ENCODE assay signal across 9 mouse cellular contexts in genomic region chr1:132334178-132334801, GRCm38 (mm10). TPM values are rescaled to one million over a fixed set of nuclear protein-coding genes. Genes with fewer than 3 reads are reported as not detected.
A peak's percentile ranks its signal among the peaks of the same experiment; 100 is the strongest.
DNase-seq lines count a peak whose midpoint lies in the region; ATAC-seq and TF ChIP-seq lines count a peak whose summit lies in the region.
"Had no signal": no experiment of that assay in that cellular context is flagged by ENCODE, and none has a peak within 500 bp of the region (broad histone marks: within the 10 kb centered on the region; RNA-seq: fewer than 3 reads in every experiment).

No protein-coding gene starts in this region.

- H3K9ac ChIP-seq in lung, postnatal 0 days (replicated peaks; ENCODE audit: low read depth): no peak overlapping the region
- H3K9ac ChIP-seq in forebrain, embryonic 13.5 days: no peak overlapping the region
- 0 out of 2 replicates have a peak overlapping the region, but pooled peaks have one; percentile 16 for H3K9ac ChIP-seq in limb, embryonic 14.5 days (ENCODE audit: low read depth, low read length, severe bottlenecking)
- no peak overlapping the region for H3K9ac ChIP-seq in stomach, embryonic 14.5 days (replicated peaks; ENCODE audit: low read depth, low read length)

- H3K36me3 ChIP-seq in lung, postnatal 0 days (ENCODE audit: insufficient read depth, low read length): peaks cover 26% of the 10 kb centered on the region
- H3K36me3 ChIP-seq in forebrain, embryonic 13.5 days (ENCODE audit: poor library complexity, severe bottlenecking): peaks cover 39% of the 10 kb centered on the region
- H3K36me3 ChIP-seq in limb, embryonic 14.5 days (ENCODE audit: control insufficient read depth, insufficient read depth, low read length): no peaks in the 10 kb centered on the region
- H3K36me3 ChIP-seq in stomach, embryonic 14.5 days (ENCODE audit: control insufficient read depth, insufficient read depth, low read length): no peaks in the 10 kb centered on the region

- H3K4me1 ChIP-seq in lung, postnatal 0 days (ENCODE audit: insufficient read depth, low read depth, low read length): peaks cover 35% of the 10 kb centered on the region
- H3K4me1 ChIP-seq in forebrain, embryonic 13.5 days: peaks cover 51% of the 10 kb centered on the region
- peaks cover 12% of the 10 kb centered on the region for H3K4me1 ChIP-seq in limb, embryonic 14.5 days (ENCODE audit: control insufficient read depth, insufficient read depth, low read length)
- H3K4me1 ChIP-seq in stomach, embryonic 14.5 days (ENCODE audit: control insufficient read depth, insufficient read depth, low read length): peaks cover 21% of the 10 kb centered on the region

- no peak for TF ChIP-seq POLR2A in limb, embryonic 14.5 days (IDR thresholded peaks at IDR 0.05; ENCODE audit: borderline replicate concordance, extremely low read depth, insufficient read depth, insufficient read length)

- TF ChIP-seq EP300 in lung, postnatal 0 days (IDR thresholded peaks at IDR 0.05): no peak

- DNase-seq in lung, postnatal 0 days (ENCODE audit: low spot score): no peak
- no peak for DNase-seq in lung, postnatal 10 days
- no peak for DNase-seq in limb, embryonic 14.5 days (ENCODE audit: low spot score)
- no peak for DNase-seq in adrenal gland, adult (ENCODE audit: inconsistent age in 2 of 2, low spot score in 1 of 2)
- DNase-seq in gastrocnemius, postnatal 36 days: no peak
- DNase-seq in frontal cortex, postnatal 10 days (ENCODE audit: low spot score in 2 of 2): no peak
- DNase-seq: right cerebral cortex, postnatal 25 days had no signal

- no peaks in the 10 kb centered on the region for H3K9me3 ChIP-seq in lung, postnatal 0 days (ENCODE audit: low read length)
- H3K9me3 ChIP-seq in forebrain, embryonic 13.5 days (replicated peaks): no peaks in the 10 kb centered on the region
- H3K9me3 ChIP-seq in limb, embryonic 14.5 days (ENCODE audit: control insufficient read depth, low read length): no peaks in the 10 kb centered on the region
- no peaks in the 10 kb centered on the region for H3K9me3 ChIP-seq in stomach, embryonic 14.5 days (ENCODE audit: control insufficient read depth, low read depth, low read length)

- no peak for TF ChIP-seq CTCF in lung, postnatal 0 days (IDR thresholded peaks at IDR 0.05)

- intact Hi-C loops in gastrocnemius, postnatal 36 days (cut with DNase I): no loop called here

- H3K4me2 ChIP-seq in lung, postnatal 0 days (replicated peaks; ENCODE audit: low read depth, low read length): no peak overlapping the region
- H3K4me2 ChIP-seq in forebrain, embryonic 13.5 days: peak overlapping the region; percentile 17; the same call in 1 of the 2 replicates
- no peak overlapping the region for H3K4me2 ChIP-seq in limb, embryonic 14.5 days (replicated peaks; ENCODE audit: low read depth, low read length, severe bottlenecking)
- no peak overlapping the region for H3K4me2 ChIP-seq in stomach, embryonic 14.5 days (replicated peaks; ENCODE audit: low read depth, low read length)

- peak; percentile 6; the same call in 1 of the 2 replicates for ATAC-seq in lung, postnatal 0 days
- 0 out of 2 replicates have a peak, but pooled peaks have one; percentile 25 for ATAC-seq in forebrain, embryonic 13.5 days
- ATAC-seq in limb, embryonic 14.5 days (ENCODE audit: low FRiP score, low read depth): no peak
- ATAC-seq in stomach, embryonic 14.5 days (ENCODE audit: insufficient number of reproducible peaks, insufficient read depth, low FRiP score, low read depth): 0 out of 2 replicates have a peak, but pooled peaks have one; percentile 3

- H3K27me3 ChIP-seq in lung, postnatal 0 days (replicated peaks; ENCODE audit: insufficient read depth, low read length): no peaks in the 10 kb centered on the region
- no peaks in the 10 kb centered on the region for H3K27me3 ChIP-seq in forebrain, embryonic 13.5 days
- H3K27me3 ChIP-seq in limb, embryonic 14.5 days (ENCODE audit: control insufficient read depth, insufficient read depth, low read length): no peaks in the 10 kb centered on the region
- no peaks in the 10 kb centered on the region for H3K27me3 ChIP-seq in stomach, embryonic 14.5 days (ENCODE audit: control insufficient read depth, insufficient read depth, low read length)

- H3K4me3 ChIP-seq in lung, postnatal 0 days (ENCODE audit: low read depth, low read length): no peak overlapping the region
- H3K4me3 ChIP-seq in forebrain, embryonic 13.5 days: no peak overlapping the region
- H3K4me3 ChIP-seq in limb, embryonic 14.5 days (replicated peaks; ENCODE audit: low read length): no peak overlapping the region
- H3K4me3 ChIP-seq in stomach, embryonic 14.5 days (ENCODE audit: low read depth, low read length): no peak overlapping the region

- 20% methylated on average over 6 of the region's 6 CpGs for WGBS in lung, postnatal 0 days
- 16% methylated on average over 6 of the region's 6 CpGs for WGBS in forebrain, embryonic 13.5 days
- 27% methylated on average over 6 of the region's 6 CpGs for WGBS in limb, embryonic 14.5 days
- WGBS in stomach, embryonic 14.5 days: 30% methylated on average over 6 of the region's 6 CpGs

- H3K27ac ChIP-seq in lung, postnatal 0 days (ENCODE audit: low read length): peak overlapping the region; percentile 65
- H3K27ac ChIP-seq in forebrain, embryonic 13.5 days: peak overlapping the region; percentile 89
- H3K27ac ChIP-seq in limb, embryonic 14.5 days (replicated peaks; ENCODE audit: low read depth, low read length): no peak overlapping the region; the same call in 1 of the 2 replicates
- H3K27ac ChIP-seq in stomach, embryonic 14.5 days (ENCODE audit: low read length): peak overlapping the region; percentile 59; the same call in 1 of the 2 replicates

RNA-seq across cellular contexts. Expression of gene Nuak2, which starts 18.4 kb away (rescaled TPM):
- polyA plus RNA-seq in lung, postnatal 0 days (2015; fragmentation: Nextera tagmentation; extraction: Ambion mirVana): 11.9 and 12.1 TPM in 2 replicates
- polyA plus RNA-seq in forebrain, embryonic 13.5 days (2015; fragmentation: Nextera tagmentation; extraction: Ambion mirVana): 28.8 and 36.5 TPM in 2 replicates
- 1.7 and 2.2 TPM in 2 replicates for polyA plus RNA-seq in limb, embryonic 14.5 days (2012; rRNA removed)
- polyA plus RNA-seq in limb, embryonic 14.5 days (2014; fragmentation: Nextera tagmentation; extraction: Ambion mirVana): 3.3 and 3.4 TPM in 2 replicates
- 4.2 and 4.5 TPM in 2 replicates for polyA plus RNA-seq in stomach, embryonic 14.5 days (2014; fragmentation: Nextera tagmentation; extraction: Ambion mirVana)
- total RNA-seq in gastrocnemius, postnatal 36 days (2021): under 1 TPM; 0.59 to 0.99 TPM

RNA-seq across cellular contexts. Expression of gene Klhdc8a, which starts 35.9 kb away (rescaled TPM):
- polyA plus RNA-seq in lung, postnatal 0 days (2015; fragmentation: Nextera tagmentation; extraction: Ambion mirVana): 4.1 and 4.4 TPM in 2 replicates
- 1.2 and 1.6 TPM in 2 replicates for polyA plus RNA-seq in forebrain, embryonic 13.5 days (2015; fragmentation: Nextera tagmentation; extraction: Ambion mirVana)
- 0.10 and 0.12 TPM in 2 replicates for polyA plus RNA-seq in limb, embryonic 14.5 days (2012; rRNA removed)
- 0.07 and 0.19 TPM in 2 replicates for polyA plus RNA-seq in limb, embryonic 14.5 days (2014; fragmentation: Nextera tagmentation; extraction: Ambion mirVana)
- polyA plus RNA-seq in stomach, embryonic 14.5 days (2014; fragmentation: Nextera tagmentation; extraction: Ambion mirVana): 0.10 TPM in 1 of 2 replicates, not detected in the other
- under 1 TPM; 0.07 to 0.10 TPM for total RNA-seq in gastrocnemius, postnatal 36 days (2021)

RNA-seq across cellular contexts. Expression of gene Tmcc2, which starts 56.8 kb away (rescaled TPM):
- polyA plus RNA-seq in lung, postnatal 0 days (2015; fragmentation: Nextera tagmentation; extraction: Ambion mirVana): 28.8 and 37.2 TPM in 2 replicates
- 16.7 and 19.7 TPM in 2 replicates for polyA plus RNA-seq in forebrain, embryonic 13.5 days (2015; fragmentation: Nextera tagmentation; extraction: Ambion mirVana)
- polyA plus RNA-seq in limb, embryonic 14.5 days (2012; rRNA removed): 18.0 and 24.2 TPM in 2 replicates
- 9.1 and 9.3 TPM in 2 replicates for polyA plus RNA-seq in limb, embryonic 14.5 days (2014; fragmentation: Nextera tagmentation; extraction: Ambion mirVana)
- polyA plus RNA-seq in stomach, embryonic 14.5 days (2014; fragmentation: Nextera tagmentation; extraction: Ambion mirVana): 7.1 and 7.2 TPM in 2 replicates
- total RNA-seq in gastrocnemius, postnatal 36 days (2021): 10 to 100 TPM; 29.6 to 34.5 TPM
